Mouse (Mus musculus) T-cell, adult 2 months (primary cell): ENCODE data around the gene Gpx4.
A peak's percentile ranks its signal among the peaks of the same experiment; 100 is the strongest.

Source experiments
- DNase-seq: peaks from one replicate; pipeline ENCODE4 v3.0.0; 2022; ENCODE audit warnings: low spot score

Gpx4 gene

DNA sequence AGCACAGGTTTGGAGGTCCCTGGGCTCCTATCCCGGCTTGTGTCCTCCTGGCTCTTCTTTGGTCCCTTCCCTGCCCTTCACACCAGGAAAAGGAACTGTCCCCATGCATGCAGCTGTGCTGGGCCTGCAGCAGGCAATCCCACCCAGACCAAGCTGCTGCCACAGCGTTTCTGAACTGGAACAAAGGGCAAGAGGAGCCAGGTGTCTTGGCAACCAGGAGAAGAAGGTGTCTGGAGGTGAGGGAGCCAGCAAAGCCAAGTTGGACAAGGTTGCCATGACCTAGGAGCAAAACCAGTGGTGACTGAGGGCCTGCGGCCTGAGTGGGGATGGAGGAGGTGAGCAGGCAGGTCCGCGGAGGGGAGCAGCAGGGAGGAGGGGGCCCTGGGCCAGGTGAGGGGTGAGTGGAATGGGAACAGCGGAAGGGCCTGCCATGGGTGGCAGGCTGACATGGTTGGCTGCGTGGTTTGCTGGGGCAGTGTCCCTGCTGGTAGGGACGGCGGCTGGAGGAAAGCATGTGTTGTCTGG is at the start of gene Gpx4:
Gene Gpx4, plus strand, starts transcription at position 126 of the 525 bp plus-strand sequence.
- no peak for DNase-seq

DNA sequence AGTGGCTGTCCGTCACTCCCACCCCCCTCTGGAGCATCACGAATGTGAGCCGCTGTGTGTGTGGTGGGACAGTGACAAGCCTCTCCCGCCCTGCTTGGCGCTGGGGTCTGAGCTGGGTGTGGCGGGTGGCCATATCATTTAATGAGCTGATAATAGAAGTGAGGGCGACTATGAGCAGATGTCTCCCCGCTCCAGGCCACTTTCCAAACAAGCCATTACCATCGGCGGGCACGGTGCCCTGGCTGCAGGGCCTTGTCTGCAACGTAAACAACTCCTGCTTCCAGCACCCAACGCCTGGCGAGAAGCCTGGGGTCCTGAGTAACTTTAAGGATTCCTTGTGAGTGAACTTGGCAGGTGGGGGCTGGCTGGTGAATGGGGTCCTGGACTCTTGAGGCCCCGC is 49.1 kb upstream of the Gpx4 start:
- no peak for DNase-seq

DNA sequence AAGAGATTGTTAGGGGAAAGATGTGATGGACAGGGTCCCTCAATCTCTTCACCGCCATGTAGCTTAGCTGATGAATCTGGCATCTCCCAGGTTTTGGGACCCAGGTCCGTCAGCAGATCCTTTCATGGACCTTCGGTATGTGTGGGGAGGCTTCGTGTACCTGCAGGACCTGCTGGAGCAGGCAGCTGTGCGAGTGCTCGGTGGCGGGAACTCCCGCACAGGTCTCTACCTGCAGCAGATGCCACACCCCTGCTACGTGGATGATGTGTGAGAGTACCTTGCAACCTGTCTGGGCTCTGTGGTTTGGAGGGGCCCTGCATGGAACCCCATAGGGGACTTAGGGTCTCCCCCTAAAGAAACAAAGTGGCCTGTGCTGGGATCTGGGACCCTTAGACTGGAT is 45.0 kb upstream of the Gpx4 start:
- DNase-seq = no peak

DNA sequence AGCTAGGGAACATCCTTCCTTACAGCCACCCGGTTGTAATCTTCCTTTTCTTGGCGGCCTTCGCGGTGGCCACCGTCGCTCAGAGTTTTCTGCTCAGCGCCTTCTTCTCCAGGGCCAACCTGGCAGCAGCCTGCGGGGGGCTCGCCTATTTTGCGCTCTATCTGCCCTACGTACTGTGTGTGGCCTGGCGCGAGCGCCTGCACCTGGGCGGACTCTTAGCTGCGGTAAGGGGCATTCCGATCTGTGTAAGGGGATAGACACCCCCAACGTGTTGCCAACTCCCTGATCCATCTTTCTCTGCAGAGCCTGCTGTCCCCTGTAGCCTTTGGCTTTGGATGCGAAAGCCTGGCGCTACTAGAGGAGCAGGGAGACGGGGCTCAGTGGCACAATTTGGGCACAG is 44.1 kb upstream of the Gpx4 start:
- DNase-seq = no peak

DNA sequence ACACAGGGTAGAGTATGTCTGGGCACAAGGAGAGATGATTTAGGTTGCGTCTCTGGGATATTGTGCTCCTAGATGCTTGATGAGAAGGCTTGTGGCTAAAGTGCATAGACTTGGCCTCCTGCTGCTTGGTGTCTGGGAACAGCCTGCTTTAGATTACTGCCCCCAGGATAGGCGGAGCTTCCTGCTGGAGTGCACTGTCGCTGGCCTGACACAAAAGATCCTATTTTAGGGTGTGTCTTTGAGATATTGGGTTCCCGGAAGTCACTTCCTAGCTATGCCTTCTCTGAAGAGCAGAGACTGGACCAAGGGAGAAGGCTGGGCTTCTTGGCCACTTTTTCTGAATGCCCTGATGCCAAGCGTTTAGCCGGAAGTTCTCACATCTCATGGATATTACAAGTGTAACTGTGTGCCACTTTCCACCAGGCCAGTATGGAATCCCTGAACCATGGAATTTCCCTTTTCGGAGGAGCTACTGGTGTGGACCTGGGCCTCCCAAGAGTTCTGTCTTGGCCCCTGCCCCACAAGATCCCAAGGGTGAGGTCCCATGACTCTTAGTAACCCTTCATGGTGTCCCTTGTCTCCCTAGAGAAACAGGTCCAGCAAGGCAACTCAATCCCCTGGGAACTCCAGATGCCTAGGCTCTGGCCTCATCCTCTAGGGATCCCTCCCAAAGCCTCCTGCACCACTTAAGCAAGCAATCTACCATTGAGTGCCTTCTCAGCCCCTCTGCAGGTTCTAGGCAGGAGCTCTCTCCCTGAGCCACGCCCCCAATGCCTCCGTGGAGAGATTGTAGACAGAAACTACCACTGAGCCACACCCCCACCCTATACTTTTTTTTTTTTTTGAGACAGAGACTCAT is 43.4 kb upstream of the Gpx4 start:
- no peak for DNase-seq

DNA sequence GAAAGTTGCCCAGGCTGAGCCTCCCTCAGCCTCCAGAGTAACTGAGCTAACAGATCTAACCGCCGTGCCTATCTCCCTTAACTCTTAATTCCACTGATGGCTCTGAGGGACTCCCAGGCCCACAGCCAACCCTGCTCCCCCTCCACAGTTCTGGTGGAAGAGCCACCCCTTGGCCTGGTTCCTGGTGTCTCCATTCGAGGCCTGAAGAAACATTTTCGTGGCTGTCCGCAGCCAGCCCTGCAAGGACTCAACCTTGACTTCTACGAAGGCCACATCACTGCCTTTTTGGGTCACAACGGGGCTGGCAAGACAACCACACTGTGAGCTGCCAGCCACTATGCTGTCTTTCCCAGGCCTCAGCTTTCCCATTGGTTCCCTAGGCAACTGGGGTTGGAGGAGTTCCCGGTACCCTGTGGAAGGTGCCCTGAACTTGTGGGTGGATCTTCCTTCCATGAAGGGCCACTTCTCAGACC is 42.7 kb upstream of the Gpx4 start:
- no peak for DNase-seq

DNA sequence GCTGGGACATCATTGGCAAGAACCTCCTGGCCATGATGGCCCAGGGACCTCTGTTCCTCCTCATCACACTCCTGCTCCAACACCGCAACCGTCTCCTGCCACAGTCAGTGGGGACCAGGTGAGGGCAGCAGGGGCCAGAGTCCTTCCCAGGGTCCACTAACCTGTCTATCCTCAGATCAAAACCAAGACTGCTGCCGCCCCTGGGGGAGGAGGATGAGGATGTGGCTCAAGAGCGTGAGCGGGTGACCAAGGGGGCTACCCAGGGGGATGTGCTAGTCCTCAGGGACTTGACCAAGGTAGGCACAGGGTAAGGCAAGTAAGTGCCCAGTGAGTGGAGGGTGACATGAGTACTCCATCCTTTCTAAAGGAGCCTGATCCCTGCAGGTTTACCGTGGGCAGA is 35.2 kb upstream of the Gpx4 start:
- DNase-seq = no peak

DNA sequence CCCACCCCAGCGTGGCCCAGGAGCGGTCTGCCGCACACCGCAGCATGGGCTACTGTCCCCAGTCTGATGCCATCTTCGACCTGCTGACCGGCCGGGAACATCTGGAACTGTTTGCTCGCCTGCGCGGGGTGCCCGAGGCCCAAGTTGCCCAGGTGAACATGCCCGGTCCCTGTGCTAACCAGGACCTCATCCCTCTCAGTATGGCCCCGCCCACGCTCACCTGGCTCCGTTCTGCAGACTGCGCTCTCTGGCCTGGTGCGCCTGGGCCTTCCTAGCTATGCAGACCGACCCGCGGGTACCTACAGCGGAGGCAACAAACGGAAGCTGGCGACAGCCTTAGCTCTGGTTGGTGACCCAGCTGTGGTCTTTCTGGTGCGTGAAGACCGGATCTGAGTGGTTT is 33.4 kb upstream of the Gpx4 start:
- no peak for DNase-seq

DNA sequence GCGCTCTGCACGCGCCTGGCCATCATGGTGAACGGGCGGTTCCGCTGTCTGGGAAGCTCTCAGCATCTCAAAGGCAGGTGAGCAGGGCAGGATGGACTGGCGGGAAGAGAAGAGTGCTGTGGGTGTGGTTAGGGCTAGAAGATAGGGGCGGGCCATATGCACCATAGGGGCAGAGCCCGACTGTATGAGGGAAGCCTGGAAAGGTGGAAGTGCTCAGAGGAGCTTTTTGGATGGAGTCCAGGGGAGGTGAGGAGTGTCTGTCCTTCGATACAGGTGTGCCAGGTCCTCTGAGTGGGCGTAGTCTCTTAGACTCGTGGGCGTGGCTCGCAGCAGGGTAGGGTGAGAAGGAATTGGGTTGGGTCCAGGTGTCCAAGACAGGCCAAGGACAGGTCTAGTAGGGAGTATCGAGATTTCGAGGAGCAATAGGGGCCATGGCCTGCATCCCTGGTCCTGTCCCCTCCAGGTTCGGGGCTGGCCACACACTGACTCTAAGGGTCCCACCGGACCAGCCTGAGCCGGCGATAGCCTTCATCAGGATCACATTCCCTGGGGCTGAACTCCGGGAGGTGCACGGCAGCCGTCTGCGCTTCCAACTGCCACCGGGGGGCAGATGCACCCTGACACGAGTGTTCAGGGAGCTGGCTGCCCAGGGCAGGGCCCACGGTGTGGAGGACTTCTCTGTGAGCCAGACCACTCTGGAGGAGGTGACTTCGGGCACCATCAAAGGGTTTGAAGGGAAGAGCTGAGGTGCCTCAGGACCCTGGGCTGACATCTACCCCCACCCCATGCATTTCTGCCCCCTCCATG is 32.3 kb upstream of the Gpx4 start:
- no peak for DNase-seq

DNA sequence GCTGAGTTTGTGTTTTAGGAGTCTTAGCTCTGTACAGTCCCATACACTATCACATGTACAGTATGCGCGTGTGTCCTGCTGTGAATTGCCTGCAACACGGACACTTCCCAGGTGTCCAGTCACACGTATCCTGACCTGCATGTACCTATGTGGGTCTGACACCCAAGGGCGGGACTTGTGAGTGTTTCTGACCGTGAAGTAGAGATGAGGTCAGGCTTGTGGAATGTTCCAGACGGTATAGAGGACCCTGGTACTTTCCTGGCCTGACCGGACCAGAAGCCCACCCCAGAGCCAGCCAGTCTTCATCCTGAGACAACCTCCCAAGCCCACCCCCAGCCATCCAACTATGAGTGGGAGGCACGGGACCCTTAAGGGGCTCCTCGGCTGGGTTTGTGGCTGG is 31.4 kb upstream of the Gpx4 start:
- no peak for DNase-seq

DNA sequence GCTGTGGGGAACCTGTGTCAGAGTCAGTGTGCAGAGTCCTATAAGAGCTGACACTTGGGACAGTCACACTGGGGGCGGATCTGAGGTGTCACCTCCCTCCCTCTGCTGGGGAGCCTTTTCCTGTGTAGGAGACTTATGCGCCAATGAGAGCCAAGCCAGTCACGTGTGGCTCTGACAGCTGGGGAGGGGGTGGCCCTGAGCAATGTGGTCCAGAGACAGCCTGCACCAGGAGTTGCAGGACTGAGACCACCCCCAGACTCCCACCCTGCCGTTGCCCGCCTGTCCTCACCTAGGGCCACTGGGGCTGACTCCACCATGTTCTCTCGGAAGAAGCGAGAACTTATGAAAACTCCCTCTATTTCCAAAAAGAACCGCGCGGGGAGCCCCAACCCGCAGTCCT is 30.5 kb upstream of the Gpx4 start, which contains the start of gene Arhgap45:
Gene Arhgap45, plus strand, starts transcription at position 143 of the 400 bp plus-strand sequence.
- peak; percentile 92 for DNase-seq

DNA sequence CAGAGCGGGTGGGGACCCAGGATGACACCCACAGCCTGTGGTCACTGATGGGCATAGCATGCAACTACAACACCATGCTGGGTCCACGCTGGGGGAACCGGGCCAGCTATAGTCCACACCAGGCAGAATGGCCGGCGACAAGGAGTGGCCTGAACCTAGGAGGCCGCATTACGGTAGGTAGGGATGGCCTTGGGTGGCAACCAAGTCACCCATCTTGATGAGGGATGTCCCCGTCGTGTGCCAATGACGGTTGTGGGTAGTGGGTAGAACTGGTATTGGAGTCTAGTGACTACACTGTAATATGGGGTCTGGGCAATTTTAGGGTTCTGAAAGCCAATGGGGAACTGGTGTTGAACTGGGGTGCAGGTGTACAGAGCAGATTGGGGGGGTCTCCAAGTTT is 30.0 kb upstream of the Gpx4 start:
- peak; percentile 47 for DNase-seq

DNA sequence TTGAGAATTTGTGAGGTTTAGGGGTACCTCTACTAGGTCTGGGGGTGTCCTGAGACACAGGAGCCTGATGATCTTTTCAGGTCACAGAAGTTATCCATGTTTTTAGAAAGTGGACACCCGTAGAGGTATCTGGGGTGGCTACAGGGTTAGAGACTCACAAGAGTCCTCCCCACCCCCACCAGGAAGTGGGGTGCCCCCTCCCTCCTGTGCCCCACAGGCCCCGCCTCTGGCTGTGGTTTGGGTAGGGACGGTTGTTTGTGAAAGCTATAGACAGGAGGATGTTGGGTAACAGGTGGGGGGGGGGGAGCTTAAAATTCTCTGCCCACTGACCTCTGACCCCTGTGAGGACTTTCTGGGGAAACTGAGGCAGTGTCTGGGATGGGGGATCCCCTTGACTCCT is 29.6 kb upstream of the Gpx4 start:
- DNase-seq = peak; percentile 95

DNA sequence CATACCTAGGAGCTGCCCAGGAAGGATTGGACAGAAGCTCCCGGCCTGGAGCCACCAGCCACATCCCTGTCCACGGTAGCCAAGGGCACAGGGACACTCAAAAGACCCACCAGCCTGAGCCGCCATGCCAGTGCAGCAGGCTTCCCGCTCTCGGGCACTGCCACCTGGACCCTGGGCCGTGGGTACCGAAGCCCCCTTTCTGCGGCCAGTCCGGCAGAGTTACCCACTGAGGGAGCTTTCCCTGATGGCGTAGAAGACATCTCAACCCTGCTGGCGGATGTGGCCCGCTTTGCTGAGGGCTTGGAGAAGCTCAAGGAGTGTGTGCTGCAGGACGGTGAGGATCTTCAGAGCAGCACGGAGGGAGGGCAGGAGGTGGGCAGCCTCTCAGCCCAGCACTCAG is 29.2 kb upstream of the Gpx4 start:
- peak; percentile 61 for DNase-seq

DNA sequence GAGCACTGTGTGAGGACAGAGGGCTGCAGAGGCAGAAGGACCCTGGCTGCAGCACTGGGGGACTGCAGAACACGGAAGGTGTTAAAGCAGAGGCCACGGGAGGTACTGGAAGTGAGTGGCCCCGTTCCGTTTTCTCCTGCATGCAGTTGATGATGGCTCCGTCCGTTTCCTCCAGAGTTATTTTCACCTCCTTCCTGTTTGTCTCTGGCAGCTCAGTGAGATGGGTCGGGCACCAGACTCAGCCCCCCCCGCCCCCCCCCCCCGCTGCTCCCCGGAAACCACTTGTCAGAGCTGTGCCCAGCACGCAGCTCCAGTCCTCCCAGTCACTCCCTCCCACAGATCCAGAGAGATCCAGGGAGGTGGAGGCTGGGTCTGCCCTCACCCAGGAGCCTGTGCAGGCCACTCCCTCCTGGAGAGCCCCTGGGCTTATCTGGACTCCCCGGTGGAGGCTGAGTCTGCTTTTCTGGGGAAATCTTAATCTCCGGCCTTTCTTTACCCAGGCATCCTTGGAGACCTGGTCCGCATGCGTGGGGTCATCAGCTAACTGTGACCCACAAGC is 28.1 kb upstream of the Gpx4 start:
- DNase-seq = peak; percentile 73

DNA sequence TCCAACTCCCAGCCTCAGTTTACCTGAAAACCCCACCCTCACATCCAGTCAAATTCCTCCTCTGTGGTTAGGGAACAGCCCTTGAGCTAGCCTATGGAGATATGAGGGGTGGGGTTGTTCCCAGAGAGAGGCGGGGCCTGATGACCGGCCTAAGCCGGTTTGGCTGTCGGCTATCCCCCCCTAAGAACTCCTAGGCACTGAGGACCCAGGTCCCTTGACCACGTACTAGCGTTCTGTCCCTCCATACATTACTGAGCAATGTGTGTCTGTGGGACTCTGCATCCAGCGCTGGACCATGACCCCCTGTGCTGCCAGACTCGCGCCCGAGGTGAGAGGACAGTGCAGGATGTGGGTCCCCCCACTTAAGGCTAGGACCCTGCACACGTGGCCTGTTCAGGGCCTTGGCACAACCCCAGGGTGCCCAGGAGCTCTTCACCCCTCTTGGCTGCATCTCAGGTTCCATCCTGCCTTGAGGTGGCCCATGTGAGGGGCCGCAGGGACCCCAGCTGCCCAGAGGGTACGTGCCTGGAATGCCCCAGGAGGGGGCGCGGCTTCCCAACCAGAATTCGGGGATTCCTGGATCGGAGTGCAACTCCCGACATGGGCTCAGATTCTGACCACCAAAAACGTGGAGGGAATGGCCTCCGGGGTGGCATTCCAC is 27.4 kb upstream of the Gpx4 start:
- no peak for DNase-seq

DNA sequence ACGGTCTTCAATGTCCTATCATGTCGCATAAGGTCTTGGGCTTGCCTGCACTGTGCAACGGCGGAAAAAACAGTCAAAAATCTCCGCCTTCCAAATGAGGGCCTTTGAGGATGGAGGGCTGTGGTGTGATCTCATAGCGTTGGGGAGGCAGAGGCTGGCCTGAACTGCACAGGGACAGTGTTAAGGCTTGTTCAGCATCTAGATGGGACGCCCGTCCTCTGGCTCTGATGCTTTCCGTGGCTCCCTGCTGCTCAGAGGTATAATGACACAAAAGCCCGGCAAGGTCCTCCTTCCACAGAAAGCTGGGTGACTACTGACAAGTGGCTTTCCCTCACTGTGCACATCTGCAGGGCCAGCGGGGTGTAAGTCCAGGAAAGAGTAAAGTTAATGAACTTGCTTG is 26.8 kb upstream of the Gpx4 start:
- DNase-seq = no peak

DNA sequence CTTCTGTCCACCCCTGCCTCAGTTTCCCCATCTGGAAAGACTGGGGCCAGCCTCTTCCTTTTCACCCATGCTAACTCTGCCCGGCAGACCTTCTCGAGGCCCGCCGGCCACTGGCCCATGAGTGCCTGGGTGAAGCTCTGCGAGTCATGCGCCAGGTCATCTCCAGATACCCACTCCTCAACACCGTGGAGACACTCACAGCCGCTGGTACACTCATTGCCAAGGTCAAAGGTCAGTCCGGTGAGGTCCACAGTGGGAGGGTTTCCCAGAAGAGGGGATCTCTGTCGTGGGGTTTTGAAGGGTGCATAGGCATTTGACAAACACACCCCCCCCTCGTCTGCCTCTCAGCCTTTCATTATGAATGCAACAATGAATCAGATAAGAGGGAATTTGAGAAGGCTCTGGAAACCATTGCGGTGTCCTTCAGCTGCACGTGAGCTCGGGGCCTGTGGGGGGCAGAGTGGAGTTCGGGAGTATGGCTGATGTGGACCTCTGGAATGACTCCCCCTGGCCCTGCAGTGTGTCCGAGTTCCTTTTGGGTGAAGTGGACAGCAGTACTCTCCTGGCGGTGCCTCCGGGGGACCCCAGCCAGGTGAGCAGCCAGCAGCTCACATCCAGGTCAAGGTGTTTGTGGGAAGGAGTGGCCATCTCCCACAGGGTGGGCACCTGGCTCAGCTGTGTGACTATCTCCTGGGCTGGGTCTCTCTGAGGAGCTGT is 26.2 kb upstream of the Gpx4 start:
- no peak for DNase-seq

DNA sequence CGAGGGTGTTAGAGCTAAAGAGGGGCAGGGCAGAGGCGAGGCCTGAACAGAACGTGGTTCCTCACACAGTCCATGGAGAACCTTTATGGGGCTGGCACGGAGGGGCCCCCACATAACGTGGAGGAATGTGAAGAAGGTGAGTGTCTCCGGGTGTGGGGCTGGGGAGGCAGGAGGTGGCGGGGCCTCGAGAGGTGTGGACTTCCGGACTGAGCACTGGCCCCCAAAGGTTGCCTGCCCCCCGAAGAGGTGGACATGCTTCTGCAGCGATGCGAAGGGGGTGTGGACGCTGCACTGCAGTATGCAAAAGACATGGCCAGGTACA is 25.7 kb upstream of the Gpx4 start:
- no peak for DNase-seq

DNA sequence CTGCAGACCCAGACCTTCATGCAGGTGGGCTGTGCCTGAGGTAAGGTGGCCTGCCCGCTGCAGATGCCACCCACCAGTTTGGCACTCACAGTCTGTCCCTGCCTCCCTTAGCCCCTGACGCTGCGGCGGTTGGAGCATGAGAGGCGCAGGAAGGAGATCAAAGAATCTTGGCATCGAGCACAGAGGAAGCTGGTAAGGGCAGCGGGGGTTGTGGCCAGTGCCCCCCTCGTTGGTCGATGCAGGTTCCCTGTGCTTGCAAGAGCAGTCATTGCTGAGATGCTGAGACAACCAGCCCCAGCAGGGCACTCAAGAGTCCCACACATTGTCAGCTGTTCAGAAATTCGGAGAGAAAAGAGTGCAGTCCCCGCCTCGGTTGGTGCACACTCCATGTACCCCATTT is 24.8 kb upstream of the Gpx4 start:
- peak; percentile 72 for DNase-seq

DNA sequence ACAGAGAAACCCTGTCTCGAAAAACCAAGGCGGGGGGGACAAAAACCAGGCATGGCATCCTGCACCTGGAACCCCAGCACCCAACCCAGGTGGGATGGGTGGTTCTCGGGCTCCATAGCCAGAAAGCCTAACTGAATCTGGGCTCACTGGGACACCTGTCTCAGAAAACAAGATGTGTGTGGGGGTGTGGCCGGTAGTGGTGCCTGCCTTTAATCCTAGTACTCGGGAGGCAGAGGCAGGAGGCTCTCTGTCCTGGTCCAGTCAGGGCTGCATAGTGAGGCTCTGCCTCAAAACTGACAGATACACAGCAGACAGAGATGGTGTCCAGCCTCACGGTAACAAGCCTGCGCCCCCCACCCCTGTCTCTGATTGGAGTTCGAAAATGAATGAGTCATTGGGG is 24.2 kb upstream of the Gpx4 start:
- DNase-seq = no peak

DNA sequence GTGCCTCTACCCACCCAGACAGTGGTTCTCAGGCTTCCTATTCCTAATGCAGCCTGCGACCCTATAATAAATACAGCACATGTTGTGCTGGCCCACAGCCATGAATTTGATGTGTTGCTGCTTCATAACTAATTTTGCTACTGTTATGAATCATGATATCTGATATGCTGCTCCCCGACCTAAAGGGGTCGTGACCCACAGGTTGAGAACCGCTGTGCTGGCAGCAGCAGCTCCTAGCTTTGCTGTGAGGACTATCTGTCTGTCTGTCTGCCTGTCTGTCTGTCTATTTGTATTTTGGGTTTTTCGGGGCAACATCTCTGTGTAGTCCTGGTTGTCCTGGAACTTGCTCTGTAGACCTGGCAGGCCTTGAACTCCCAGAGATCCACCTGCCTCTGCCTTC is 23.2 kb upstream of the Gpx4 start:
- DNase-seq = no peak
